Mouse (Mus musculus) forebrain, embryonic 11.5 days (tissue): ENCODE results near the gene Anxa3. TPM values are rescaled to one million over a fixed set of nuclear protein-coding genes. Genes with fewer than 3 reads are reported as not detected.

Source experiments
- ATAC-seq: fragments of 200-750 bp; cut with Nextera tagmentation; replicated peaks from 2 replicates; pipeline ENCODE4 v1.8.0; 2017; ENCODE audit warnings: moderate TSS enrichment; ENCODE audit not compliant: low FRiP score
- DNase-seq: peaks from one replicate; pipeline ENCODE4 v3.0.0-alpha.2; 2017; ENCODE audit warnings: low spot score
- H3K27ac ChIP-seq: fragments of 300-500 bp; sonication (generic); 2 replicates; pipeline ENCODE4 v1.5.1; 2014; ENCODE audit warnings: low read depth, low read length
- H3K27me3 ChIP-seq: fragments of 300-500 bp; sonication (generic); 2 replicates; pipeline ENCODE4 v1.6.1; 2014; ENCODE audit warnings: mild to moderate bottlenecking, low read length, mixed read lengths; ENCODE audit not compliant: control insufficient read depth, insufficient read depth
- H3K36me3 ChIP-seq: fragments of 300-500 bp; sonication (generic); 2 replicates; pipeline ENCODE4 v1.6.1; 2014; ENCODE audit warnings: mild to moderate bottlenecking, low read length, moderate library complexity, mixed read lengths; ENCODE audit not compliant: control insufficient read depth, insufficient read depth
- H3K4me1 ChIP-seq: fragments of 300-500 bp; sonication (generic); replicated peaks from 2 replicates; pipeline ENCODE4 v1.6.1; 2014; ENCODE audit warnings: low read length, mixed read lengths; ENCODE audit not compliant: control insufficient read depth, insufficient read depth
- H3K4me2 ChIP-seq: fragments of 300-500 bp; sonication (generic); 2 replicates; pipeline ENCODE4 v1.6.1; 2014; ENCODE audit warnings: low read depth, mild to moderate bottlenecking, low read length, moderate library complexity, mixed read lengths; ENCODE audit not compliant: severe bottlenecking
- H3K4me3 ChIP-seq: fragments of 300-500 bp; sonication (generic); 2 replicates; pipeline ENCODE4 v1.5.1; 2014; ENCODE audit warnings: low read depth, low read length
- H3K9ac ChIP-seq: fragments of 300-500 bp; sonication (generic); 2 replicates; pipeline ENCODE4 v1.6.1; 2014; ENCODE audit warnings: low read length
- H3K9me3 ChIP-seq: fragments of 300-500 bp; sonication (generic); 2 replicates; pipeline ENCODE4 v1.6.1; 2016; ENCODE audit warnings: low read length, mixed read lengths; ENCODE audit not compliant: control insufficient read depth
- WGBS: fragments of 180-500 bp; shearing (Covaris S2); extraction: QIAGEN DNeasy Blood & Tissue Kit; methylation state at CpG from one replicate; pipeline ENCODE4 v1.1.7; 2014; 5-methylcytosine and 5-hydroxymethylcytosine counted together
- polyA plus RNA-seq: library from polyadenylated mRNA; unstranded; fragments of >200 nt; fragmentation: Nextera tagmentation; extraction: Ambion mirVana; gene quantifications from 2 replicates; pipeline ENCODE4 v1.2.1, GENCODE M21; 2014

Anxa3 gene
- polyA plus RNA-seq, 1 experiment from 2014 or later = 35.7 TPM

- Histone ChIP-seq H3K9me3 (no peaks in the 10 kb centered on the region), H3K9ac (no peak overlapping the region), H3K27me3 (no peaks in the 10 kb centered on the region), H3K27ac (no peak overlapping the region), H3K4me1 (no peaks in the 10 kb centered on the region), H3K4me3 (no peak overlapping the region), H3K36me3 (no peaks in the 10 kb centered on the region), H3K4me2 (no peak overlapping the region)
- no peak for ATAC-seq
- WGBS = 92% methylated on average over 1 of the region's 1 CpGs
- DNase-seq = no peak
Observed at GRCm38 (mm10) chr5:96859938-96860337, 66.8 kb downstream of the Anxa3 start.

GRCm38 (mm10) chr5:96867171-96867570, 74.0 kb downstream of the Anxa3 start:
- Histone ChIP-seq H3K9me3 (no peaks in the 10 kb centered on the region), H3K27ac (no peak overlapping the region), H3K4me1 (no peaks in the 10 kb centered on the region), H3K36me3 (no peaks in the 10 kb centered on the region), H3K27me3 (no peaks in the 10 kb centered on the region), H3K4me2 (no peak overlapping the region), H3K4me3 (no peak overlapping the region), H3K9ac (no peak overlapping the region)
- ATAC-seq (no peak), DNase-seq (no peak)
- WGBS = 86% methylated on average over 4 of the region's 4 CpGs

- Histone ChIP-seq H3K27me3 (no peaks in the 10 kb centered on the region), H3K9ac (no peak overlapping the region), H3K9me3 (no peaks in the 10 kb centered on the region), H3K4me3 (no peak overlapping the region), H3K27ac (no peak overlapping the region), H3K4me1 (no peaks in the 10 kb centered on the region), H3K36me3 (no peaks in the 10 kb centered on the region), H3K4me2 (no peak overlapping the region)
- DNase-seq (no peak), ATAC-seq (no peak)
- WGBS = 82% methylated on average over 6 of the region's 6 CpGs
Observed at GRCm38 (mm10) chr5:96868893-96869292, 75.8 kb downstream of the Anxa3 start.

- H3K4me3 ChIP-seq = no peak overlapping the region
- H3K4me1 ChIP-seq = no peaks in the 10 kb centered on the region
- H3K27ac ChIP-seq = no peak overlapping the region
- ATAC-seq = no peak
- no peak for DNase-seq
- H3K36me3 ChIP-seq = no peaks in the 10 kb centered on the region
- no peaks in the 10 kb centered on the region for H3K9me3 ChIP-seq
- no peak overlapping the region for H3K4me2 ChIP-seq
- no peak overlapping the region for H3K9ac ChIP-seq
- H3K27me3 ChIP-seq = no peaks in the 10 kb centered on the region
- 84% methylated on average over 12 of the region's 12 CpGs for WGBS
Observed at GRCm38 (mm10) chr5:96870996-96871395, 77.9 kb downstream of the Anxa3 start.

GRCm38 (mm10) chr5:96878178-96878577, 85.0 kb downstream of the Anxa3 start:
- no peak overlapping the region for H3K27ac ChIP-seq
- ATAC-seq = no peak
- H3K4me3 ChIP-seq = no peak overlapping the region
- 89% methylated on average over 1 of the region's 1 CpGs for WGBS
- H3K4me1 ChIP-seq = no peaks in the 10 kb centered on the region
- no peaks in the 10 kb centered on the region for H3K36me3 ChIP-seq
- no peak overlapping the region for H3K4me2 ChIP-seq
- no peaks in the 10 kb centered on the region; the same call in 1 of the 2 replicates for H3K9me3 ChIP-seq
- no peak for DNase-seq
- H3K9ac ChIP-seq = no peak overlapping the region
- H3K27me3 ChIP-seq = no peaks in the 10 kb centered on the region

- no peaks in the 10 kb centered on the region for H3K27me3 ChIP-seq
- H3K4me3 ChIP-seq = no peak overlapping the region
- no peaks in the 10 kb centered on the region; the same call in 1 of the 2 replicates for H3K9me3 ChIP-seq
- DNase-seq = no peak
- ATAC-seq = no peak
- H3K9ac ChIP-seq = no peak overlapping the region
- no peak overlapping the region for H3K4me2 ChIP-seq
- no peak overlapping the region for H3K27ac ChIP-seq
- 94% methylated on average over 11 of the region's 11 CpGs for WGBS
- no peaks in the 10 kb centered on the region for H3K36me3 ChIP-seq
- no peaks in the 10 kb centered on the region for H3K4me1 ChIP-seq
Observed at GRCm38 (mm10) chr5:96878851-96879540, 85.9 kb downstream of the Anxa3 start.

GRCm38 (mm10) chr5:96880231-96880630, 87.1 kb downstream of the Anxa3 start:
- no peaks in the 10 kb centered on the region for H3K27me3 ChIP-seq
- H3K4me3 ChIP-seq = no peak overlapping the region
- DNase-seq (no peak), ATAC-seq (no peak)
- H3K4me1 ChIP-seq = no peaks in the 10 kb centered on the region
- H3K27ac ChIP-seq = no peak overlapping the region
- no peaks in the 10 kb centered on the region; the same call in 1 of the 2 replicates for H3K9me3 ChIP-seq
- WGBS = 78% methylated on average over 5 of the region's 5 CpGs
- H3K4me2 ChIP-seq = no peak overlapping the region
- no peak overlapping the region for H3K9ac ChIP-seq
- H3K36me3 ChIP-seq = no peaks in the 10 kb centered on the region

- Histone ChIP-seq H3K27me3 (no peaks in the 10 kb centered on the region), H3K36me3 (no peaks in the 10 kb centered on the region), H3K9me3 (no peaks in the 10 kb centered on the region; the same call in 1 of the 2 replicates), H3K9ac (no peak overlapping the region), H3K4me1 (no peaks in the 10 kb centered on the region), H3K4me3 (no peak overlapping the region), H3K4me2 (no peak overlapping the region), H3K27ac (no peak overlapping the region)
- 74% methylated on average over 3 of the region's 3 CpGs for WGBS
- ATAC-seq = 0 out of 2 replicates have a peak, but pooled peaks have one; percentile 12
- DNase-seq = no peak
Observed at GRCm38 (mm10) chr5:96881118-96881517, 88.0 kb downstream of the Anxa3 start.

GRCm38 (mm10) chr5:96881613-96882012, 88.5 kb downstream of the Anxa3 start:
- H3K27ac ChIP-seq = no peak overlapping the region
- no peaks in the 10 kb centered on the region for H3K4me1 ChIP-seq
- ATAC-seq (no peak), DNase-seq (no peak)
- H3K4me3 ChIP-seq = no peak overlapping the region
- 61% methylated on average over 3 of the region's 3 CpGs for WGBS
- no peak overlapping the region for H3K4me2 ChIP-seq
- no peaks in the 10 kb centered on the region; the same call in 1 of the 2 replicates for H3K9me3 ChIP-seq
- no peak overlapping the region for H3K9ac ChIP-seq
- no peaks in the 10 kb centered on the region for H3K27me3 ChIP-seq
- no peaks in the 10 kb centered on the region for H3K36me3 ChIP-seq
